8 mouse cellular contexts compared by ENCODE assay signal in the genomic region with DNA sequence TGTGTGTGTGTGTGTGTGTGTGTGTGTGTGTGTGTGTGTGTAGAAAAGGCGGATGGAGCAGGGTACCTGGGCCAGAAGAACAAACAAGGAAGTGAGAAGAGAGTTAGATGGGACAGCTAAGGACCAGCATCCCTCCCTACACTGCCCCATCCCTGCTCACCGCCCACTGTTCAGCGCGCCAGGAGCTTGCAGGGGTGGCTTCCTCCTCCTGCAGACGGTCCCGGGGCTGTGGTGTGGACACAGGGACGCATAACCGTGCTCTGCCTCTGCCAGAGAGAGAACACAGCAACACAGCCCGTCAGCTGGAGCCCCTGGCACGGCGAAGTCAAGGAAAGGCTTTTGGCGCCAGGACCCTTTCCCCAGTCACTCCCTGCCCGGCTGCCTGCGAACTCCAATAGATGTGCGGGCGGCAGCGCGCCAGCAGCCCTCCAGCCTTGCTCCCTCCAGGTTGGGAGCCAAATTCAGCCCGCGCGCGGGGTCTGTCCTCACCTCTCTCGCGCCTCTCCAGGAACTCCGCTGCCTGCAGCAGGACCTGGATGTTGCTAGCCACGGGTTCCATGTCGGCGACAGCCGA. TPM values are rescaled to one million over a fixed set of nuclear protein-coding genes. Genes with fewer than 3 reads are reported as not detected.
DNase-seq lines count a peak whose midpoint lies in the region; ATAC-seq and TF ChIP-seq lines count a peak whose summit lies in the region.

No protein-coding gene starts in this region.

- peak overlapping the region; percentile 31 for H3K4me3 ChIP-seq in cerebellum, adult 2 months (replicated peaks; ENCODE audit: insufficient read depth, low read depth, low read length)
- H3K4me3 ChIP-seq in liver, embryonic 11.5 days (ENCODE audit: low read depth, low read length), result peak overlapping the region; percentile 71

- H3K27ac ChIP-seq in cerebellum, adult 2 months (ENCODE audit: insufficient read depth, low read length), result no peak overlapping the region
- H3K27ac ChIP-seq in liver, embryonic 11.5 days (ENCODE audit: low read depth, low read length), result peak overlapping the region; percentile 40

- peak overlapping the region; percentile 77 for H3K9ac ChIP-seq in liver, embryonic 11.5 days (ENCODE audit: low read depth, low read length)

- peak overlapping the region; percentile 89 for H3K4me2 ChIP-seq in liver, embryonic 11.5 days

- H3K4me1 ChIP-seq in cerebellum, adult 2 months (ENCODE audit: control insufficient read depth, insufficient read depth, low read length), result peaks cover 8% of the 10 kb centered on the region
- H3K4me1 ChIP-seq in liver, embryonic 11.5 days (replicated peaks; ENCODE audit: control insufficient read depth, insufficient read depth, low read length), result peaks cover 16% of the 10 kb centered on the region

- under 1% methylated on average over 29 of the region's 29 CpGs for WGBS in cerebellum, adult 2 months
- WGBS in liver, embryonic 11.5 days, result 2% methylated on average over 29 of the region's 29 CpGs

- no peaks in the 10 kb centered on the region for H3K9me3 ChIP-seq in liver, embryonic 11.5 days (ENCODE audit: control insufficient read depth, low read length)

- TF ChIP-seq POLR2A in cerebellum, adult 2 months (IDR thresholded peaks at IDR 0.05; ENCODE audit: borderline replicate concordance, insufficient read depth, low read length), result no peak

- DNase-seq in cerebellum, adult 2 months, result peak in 1 of 2 experiments; percentile 49
- DNase-seq in cerebellum, postnatal 25 days, result no peak
- DNase-seq in spleen, adult 12 weeks (ENCODE audit: low spot score), result peak; percentile 57
- DNase-seq in spleen, postnatal 14 days (ENCODE audit: low spot score in 2 of 2), result no peak
- peak; percentile 26 for DNase-seq in gastrocnemius, postnatal 25 days
- DNase-seq in liver, embryonic 11.5 days (ENCODE audit: low spot score), result no peak
- DNase-seq in right cerebral cortex, postnatal 14 days, result peak; percentile 38
- no peak for DNase-seq in frontal cortex, postnatal 25 days (ENCODE audit: low spot score in 2 of 2)

- no peaks in the 10 kb centered on the region for H3K27me3 ChIP-seq in cerebellum, adult 2 months (ENCODE audit: control insufficient read depth, insufficient read depth, low read length)
- no peaks in the 10 kb centered on the region for H3K27me3 ChIP-seq in liver, embryonic 11.5 days (replicated peaks; ENCODE audit: control insufficient read depth, insufficient read depth, low read length)

- TF ChIP-seq CTCF in cerebellum, adult 2 months (IDR thresholded peaks at IDR 0.05; ENCODE audit: borderline replicate concordance, insufficient read depth, low read depth, low read length), result no peak

- peak; percentile 27 for ATAC-seq in liver, embryonic 11.5 days (replicated peaks; ENCODE audit: low FRiP score)

- peaks cover 16% of the 10 kb centered on the region for H3K36me3 ChIP-seq in liver, embryonic 11.5 days (ENCODE audit: control insufficient read depth, insufficient read depth, low read length)

RNA-seq across cellular contexts. Expression of gene Mxd3, which starts 0.4 kb away (rescaled TPM):
- 0.17 and 0.38 TPM in 2 replicates for polyA plus RNA-seq in cerebellum, adult 2 months (2012; rRNA removed)
- total RNA-seq in gastrocnemius, postnatal 25 days (2021), result 1 to 10 TPM in 1 of 2 experiments, under 1 TPM in 1; 0.72 to 1.5 TPM
- polyA plus RNA-seq in liver, embryonic 11.5 days (2014; fragmentation: Nextera tagmentation; extraction: Ambion mirVana), result 15.6 and 16.4 TPM in 2 replicates

RNA-seq across cellular contexts. Expression of gene Rab24, which starts 7.5 kb away (rescaled TPM):
- polyA plus RNA-seq in cerebellum, adult 2 months (2012; rRNA removed), result 146 and 148 TPM in 2 replicates
- total RNA-seq in gastrocnemius, postnatal 25 days (2021), result 10 to 100 TPM; 29.0 to 30.2 TPM
- 78.7 and 79.6 TPM in 2 replicates for polyA plus RNA-seq in liver, embryonic 11.5 days (2014; fragmentation: Nextera tagmentation; extraction: Ambion mirVana)

RNA-seq across cellular contexts. Expression of gene Prelid1, which starts 8.9 kb away (rescaled TPM):
- polyA plus RNA-seq in cerebellum, adult 2 months (2012; rRNA removed), result 186 and 191 TPM in 2 replicates
- total RNA-seq in gastrocnemius, postnatal 25 days (2021), result 10 to 100 TPM; 23.9 to 30.5 TPM
- polyA plus RNA-seq in liver, embryonic 11.5 days (2014; fragmentation: Nextera tagmentation; extraction: Ambion mirVana), result 493 and 494 TPM in 2 replicates

RNA-seq across cellular contexts. Expression of gene Lman2, which starts 33.4 kb away (rescaled TPM):
- 65.1 and 66.7 TPM in 2 replicates for polyA plus RNA-seq in cerebellum, adult 2 months (2012; rRNA removed)
- 10 to 100 TPM; 35.1 to 35.7 TPM for total RNA-seq in gastrocnemius, postnatal 25 days (2021)
- 120 and 121 TPM in 2 replicates for polyA plus RNA-seq in liver, embryonic 11.5 days (2014; fragmentation: Nextera tagmentation; extraction: Ambion mirVana)

RNA-seq across cellular contexts. Expression of gene Rgs14, which starts 40.3 kb away (rescaled TPM):
- polyA plus RNA-seq in cerebellum, adult 2 months (2012; rRNA removed), result 0.30 and 0.46 TPM in 2 replicates
- total RNA-seq in gastrocnemius, postnatal 25 days (2021), result under 1 TPM; 0.15 to 0.35 TPM
- polyA plus RNA-seq in liver, embryonic 11.5 days (2014; fragmentation: Nextera tagmentation; extraction: Ambion mirVana), result 1.2 and 1.9 TPM in 2 replicates

Comparison
In these comparisons a context has a peak if more than half of its experiments do, and no peak if none do; other contexts are left out.
1. DNase-seq: peak in spleen, adult 12 weeks (single experiment), gastrocnemius, postnatal 25 days (single experiment) and right cerebral cortex, postnatal 14 days (single experiment); none in cerebellum, postnatal 25 days (0 of 2), spleen, postnatal 14 days (0 of 2), liver, embryonic 11.5 days (single experiment) and frontal cortex, postnatal 25 days (0 of 2).
2. RNA of gene Mxd3, which starts 0.4 kb away (polyA plus RNA-seq): 15.6 to 16.4 TPM in liver, embryonic 11.5 days; 0.17 to 0.38 TPM in cerebellum, adult 2 months; every median in the first group is over 10 times any median in the second.